Mouse (Mus musculus): Measurements from ENCODE around the gene Ezr.
"Not testable (repeated sequence)": the region's sequence is repeated elsewhere in the genome, so short reads cannot be mapped to it uniquely, and the experiment has no call there.

The Ezr gene

GRCm38 (mm10) chr17:6742083-6743038, 40.2 kb downstream of the Ezr start:
- peak; percentile 82 for DNase-seq

GRCm38 (mm10) chr17:6741271-6741670, 41.3 kb downstream of the Ezr start:
- DNase-seq = no peak

GRCm38 (mm10) chr17:6740331-6741170, 42.0 kb downstream of the Ezr start:
- no peak for DNase-seq

- DNase-seq = no peak
Observed at GRCm38 (mm10) chr17:6739756-6740155, 42.8 kb downstream of the Ezr start.

- DNase-seq = no peak
Observed at GRCm38 (mm10) chr17:6739266-6739665, 43.3 kb downstream of the Ezr start.

- DNase-seq = no peak
Observed at GRCm38 (mm10) chr17:6738836-6739235, 43.7 kb downstream of the Ezr start.

GRCm38 (mm10) chr17:6737273-6737997, 45.1 kb downstream of the Ezr start:
- DNase-seq = no peak

GRCm38 (mm10) chr17:6736306-6737272, 46.0 kb downstream of the Ezr start:
- no peak for DNase-seq

GRCm38 (mm10) chr17:6734746-6735441, 47.7 kb downstream of the Ezr start:
- no peak for DNase-seq

GRCm38 (mm10) chr17:6733322-6733875, 49.2 kb downstream of the Ezr start:
- no peak for DNase-seq

- DNase-seq = no peak
Observed at GRCm38 (mm10) chr17:6732665-6733064, 49.9 kb downstream of the Ezr start.

GRCm38 (mm10) chr17:6731634-6732033, 51.0 kb downstream of the Ezr start:
- DNase-seq = no peak

- DNase-seq = no peak
Observed at GRCm38 (mm10) chr17:6731132-6731531, 51.5 kb downstream of the Ezr start.

GRCm38 (mm10) chr17:6729244-6729742, 53.3 kb downstream of the Ezr start:
- peak; percentile 73 for DNase-seq

- no peak for DNase-seq
Observed at GRCm38 (mm10) chr17:6727996-6728610, 54.5 kb downstream of the Ezr start.

- not testable (repeated sequence) for DNase-seq
Observed at GRCm38 (mm10) chr17:6713944-6714343, 68.6 kb downstream of the Ezr start.

- not testable (repeated sequence) for DNase-seq
Observed at GRCm38 (mm10) chr17:6713483-6713882, 69.1 kb downstream of the Ezr start.

GRCm38 (mm10) chr17:6708194-6708593, 74.4 kb downstream of the Ezr start:
- not testable (repeated sequence) for DNase-seq

GRCm38 (mm10) chr17:6707422-6707821, 75.2 kb downstream of the Ezr start:
- not testable (repeated sequence) for DNase-seq

GRCm38 (mm10) chr17:6706448-6706847, 76.1 kb downstream of the Ezr start:
- DNase-seq = not testable (repeated sequence)

Measured in lung, postnatal 36 days (tissue).